Comparison of ENCODE assay signal across 10 mouse cellular contexts in the genomic region with DNA sequence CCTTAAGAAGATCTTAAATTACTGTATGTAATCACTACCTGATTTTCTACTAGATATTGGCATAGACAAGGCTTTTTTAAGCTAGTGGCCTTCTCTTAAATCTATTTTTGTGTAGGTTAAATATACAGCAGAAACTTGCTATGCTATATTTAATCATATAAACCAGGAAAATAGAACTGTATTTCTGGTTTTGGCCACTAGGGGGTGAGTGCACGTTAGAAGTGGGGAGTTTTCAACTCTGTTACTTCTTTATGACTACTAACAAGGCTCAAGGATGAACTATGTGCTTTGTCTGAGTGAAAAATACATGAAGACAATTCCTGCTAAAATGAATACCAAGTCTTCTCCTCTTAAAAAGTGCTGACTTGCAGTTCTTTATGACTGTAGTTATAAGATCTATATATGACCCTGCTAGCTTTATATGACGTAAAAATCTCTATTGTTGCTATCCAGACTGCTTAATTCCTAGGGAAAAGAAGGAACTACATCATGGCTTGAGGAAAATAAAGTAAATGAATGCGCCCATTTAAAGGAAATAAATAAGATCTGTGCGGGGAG. TPM values are rescaled to one million over a fixed set of nuclear protein-coding genes. Genes with fewer than 3 reads are reported as not detected.
DNase-seq lines count a peak whose midpoint lies in the region; ATAC-seq and TF ChIP-seq lines count a peak whose summit lies in the region.
"Had no signal": no experiment of that assay in that cellular context is flagged by ENCODE, and none has a peak within 500 bp of the region (broad histone marks: within the 10 kb centered on the region; RNA-seq: fewer than 3 reads in every experiment).

No protein-coding gene starts in this region.

- H3K4me3 ChIP-seq in forebrain, embryonic 14.5 days (ENCODE audit: low read depth, low read length): no peak overlapping the region
- H3K4me3 ChIP-seq in forebrain, embryonic 11.5 days (ENCODE audit: low read depth, low read length): no peak overlapping the region
- no peak overlapping the region for H3K4me3 ChIP-seq in lung, embryonic 14.5 days (ENCODE audit: low read depth, low read length)

- DNase-seq in forebrain, embryonic 14.5 days (ENCODE audit: low spot score): peak; percentile 64
- DNase-seq in forebrain, embryonic 11.5 days (ENCODE audit: low spot score): no peak
- DNase-seq in lung, embryonic 14.5 days: peak; percentile 85
- no peak for DNase-seq in lung, postnatal 4 days
- no peak for DNase-seq in urinary bladder, postnatal 36 days (ENCODE audit: low spot score in 2 of 2)
- DNase-seq in T-cell, adult 2 months (ENCODE audit: low spot score): no peak
- DNase-seq: kidney, adult 11 months; lung, adult 2 months had no signal

- peak; percentile 76 for TF ChIP-seq CTCF in lung, embryonic 14.5 days (IDR thresholded peaks at IDR 0.05; ENCODE audit: low read depth)

- H3K4me1 ChIP-seq in forebrain, embryonic 14.5 days (ENCODE audit: control insufficient read depth, insufficient read depth, low read length): no peaks in the 10 kb centered on the region
- H3K4me1 ChIP-seq in forebrain, embryonic 11.5 days (replicated peaks; ENCODE audit: control insufficient read depth, insufficient read depth, low read length): no peaks in the 10 kb centered on the region
- H3K4me1 ChIP-seq in lung, embryonic 14.5 days (ENCODE audit: insufficient read depth): no peaks in the 10 kb centered on the region

- no peak overlapping the region for H3K27ac ChIP-seq in forebrain, embryonic 14.5 days (ENCODE audit: low read depth, low read length)
- no peak overlapping the region for H3K27ac ChIP-seq in forebrain, embryonic 11.5 days (ENCODE audit: low read depth, low read length)
- H3K27ac ChIP-seq in lung, embryonic 14.5 days (ENCODE audit: low read depth): no peak overlapping the region

- H3K9ac ChIP-seq in forebrain, embryonic 14.5 days (ENCODE audit: low read length): no peak overlapping the region
- no peak overlapping the region for H3K9ac ChIP-seq in forebrain, embryonic 11.5 days (ENCODE audit: low read length)
- no peak overlapping the region for H3K9ac ChIP-seq in lung, embryonic 14.5 days

- H3K27me3 ChIP-seq in forebrain, embryonic 14.5 days (replicated peaks; ENCODE audit: control insufficient read depth, insufficient read depth, low read length): no peaks in the 10 kb centered on the region
- H3K27me3 ChIP-seq in forebrain, embryonic 11.5 days (ENCODE audit: control insufficient read depth, insufficient read depth, low read length): no peaks in the 10 kb centered on the region
- H3K27me3 ChIP-seq in lung, embryonic 14.5 days (ENCODE audit: insufficient read depth, low read length): no peaks in the 10 kb centered on the region

- no peak for ATAC-seq in forebrain, embryonic 14.5 days
- ATAC-seq in forebrain, embryonic 11.5 days (replicated peaks; ENCODE audit: low FRiP score): no peak
- no peak for ATAC-seq in lung, embryonic 14.5 days (ENCODE audit: insufficient read depth)
- peak; percentile 46 for ATAC-seq in activated CD4-positive, CD25-positive, alpha-beta regulatory T cell, adult 4 months
- peak; percentile 75 for ATAC-seq in megakaryocyte progenitor cell, adult 5-6 weeks (replicated peaks; ENCODE audit: poor library complexity)

- H3K4me2 ChIP-seq in forebrain, embryonic 14.5 days (ENCODE audit: low read length): no peak overlapping the region
- no peak overlapping the region for H3K4me2 ChIP-seq in forebrain, embryonic 11.5 days (ENCODE audit: low read depth, low read length, severe bottlenecking)
- H3K4me2 ChIP-seq in lung, embryonic 14.5 days: no peak overlapping the region

- 67% methylated on average over 4 of the region's 4 CpGs for WGBS in forebrain, embryonic 14.5 days
- WGBS in forebrain, embryonic 11.5 days: 71% methylated on average over 4 of the region's 4 CpGs
- 68% methylated on average over 4 of the region's 4 CpGs for WGBS in lung, embryonic 14.5 days

- H3K36me3 ChIP-seq in forebrain, embryonic 14.5 days (ENCODE audit: control insufficient read depth, insufficient read depth, low read length): no peaks in the 10 kb centered on the region
- no peaks in the 10 kb centered on the region; the same call in 1 of the 2 replicates for H3K36me3 ChIP-seq in forebrain, embryonic 11.5 days (ENCODE audit: control insufficient read depth, insufficient read depth, low read length)
- peaks cover 4% of the 10 kb centered on the region; the same call in 1 of the 2 replicates for H3K36me3 ChIP-seq in lung, embryonic 14.5 days (ENCODE audit: insufficient read depth)

- no peaks in the 10 kb centered on the region for H3K9me3 ChIP-seq in forebrain, embryonic 14.5 days (replicated peaks; ENCODE audit: control insufficient read depth, low read length)
- H3K9me3 ChIP-seq in forebrain, embryonic 11.5 days (ENCODE audit: control insufficient read depth, low read length): no peaks in the 10 kb centered on the region
- no peaks in the 10 kb centered on the region for H3K9me3 ChIP-seq in lung, embryonic 14.5 days (ENCODE audit: low read depth, low read length)

RNA-seq across cellular contexts. Expression of a gene that starts 15.2 kb away (rescaled TPM):
- 46.2 and 47.3 TPM in 2 replicates for polyA plus RNA-seq in forebrain, embryonic 14.5 days (2014; fragmentation: Nextera tagmentation; extraction: Ambion mirVana)
- 56.8 and 58.9 TPM in 2 replicates for polyA plus RNA-seq in forebrain, embryonic 11.5 days (2014; fragmentation: Nextera tagmentation; extraction: Ambion mirVana)
- 52.9 and 60.4 TPM in 2 replicates for polyA plus RNA-seq in lung, embryonic 14.5 days (2014; fragmentation: Nextera tagmentation; extraction: Ambion mirVana)
- polyA plus RNA-seq in activated CD4-positive, CD25-positive, alpha-beta regulatory T cell, adult 4 months (2017; shearing (Covaris generic)): 10 to 100 TPM; 32.1 to 34.2 TPM
- 17.6 and 19.8 TPM in 2 replicates for total RNA-seq in megakaryocyte progenitor cell, adult 5-6 weeks (2015)
- 42.3 and 43.0 TPM in 2 replicates for total RNA-seq in megakaryocyte progenitor cell, adult 5-6 weeks (2017)

RNA-seq across cellular contexts. Expression of a gene that starts 15.6 kb away (rescaled TPM):
- 24.3 and 27.2 TPM in 2 replicates for polyA plus RNA-seq in forebrain, embryonic 14.5 days (2014; fragmentation: Nextera tagmentation; extraction: Ambion mirVana)
- polyA plus RNA-seq in forebrain, embryonic 11.5 days (2014; fragmentation: Nextera tagmentation; extraction: Ambion mirVana): 51.0 and 57.3 TPM in 2 replicates
- 39.0 and 41.6 TPM in 2 replicates for polyA plus RNA-seq in lung, embryonic 14.5 days (2014; fragmentation: Nextera tagmentation; extraction: Ambion mirVana)
- polyA plus RNA-seq in activated CD4-positive, CD25-positive, alpha-beta regulatory T cell, adult 4 months (2017; shearing (Covaris generic)): 10 to 100 TPM; 23.7 to 33.1 TPM
- total RNA-seq in megakaryocyte progenitor cell, adult 5-6 weeks (2015): 26.8 and 29.2 TPM in 2 replicates
- 24.4 and 28.7 TPM in 2 replicates for total RNA-seq in megakaryocyte progenitor cell, adult 5-6 weeks (2017)

Comparison
In these comparisons a context has a peak if more than half of its experiments do, and no peak if none do; other contexts are left out.
1. DNase-seq: peak in forebrain, embryonic 14.5 days (single experiment) and lung, embryonic 14.5 days (single experiment); none in forebrain, embryonic 11.5 days (single experiment), lung, postnatal 4 days (0 of 2), urinary bladder, postnatal 36 days (0 of 2) and T-cell, adult 2 months (single experiment).
2. ATAC-seq: peak in activated CD4-positive, CD25-positive, alpha-beta regulatory T cell, adult 4 months (single experiment) and megakaryocyte progenitor cell, adult 5-6 weeks (single experiment); none in forebrain, embryonic 14.5 days (single experiment), forebrain, embryonic 11.5 days (single experiment) and lung, embryonic 14.5 days (single experiment).